Mouse (Mus musculus) adrenal gland, postnatal 36 days (tissue): ENCODE measurements around the gene Pou3f1. TPM values are rescaled to one million over a fixed set of nuclear protein-coding genes. Genes with fewer than 3 reads are reported as not detected.

Experiments
- total RNA-seq, 2 experiments: library from RNA; stranded (reverse); gene quantifications; 2 replicates each; pipeline ENCODE4 v1.2.3; 2021

The Pou3f1 gene
- total RNA-seq, 2 experiments from 2014 or later: 0.10 TPM; not detected in 1

Other genes starting within 250 kb of the Pou3f1 start
- gene 3100002H09Rik, start 46.0 kb upstream of the Pou3f1 start, total RNA-seq: not detected
- gene Utp11, start 36.8 kb downstream of the Pou3f1 start, total RNA-seq: 10 to 100 TPM; 30.0 to 40.6 TPM
- gene Fhl3, start 43.9 kb downstream of the Pou3f1 start, total RNA-seq: 1 to 10 TPM; 8.1 to 9.0 TPM
- gene Sf3a3, start 58.0 kb downstream of the Pou3f1 start, total RNA-seq: 10 to 100 TPM; 39.3 to 39.6 TPM
- 10 to 100 TPM; 15.9 to 21.0 TPM for gene Inpp5b, start 85.0 kb downstream of the Pou3f1 start, total RNA-seq
- 10 to 100 TPM; 21.7 to 26.6 TPM for gene Mtf1, start 145.3 kb downstream of the Pou3f1 start, total RNA-seq
- gene Yrdc, start 193.9 kb downstream of the Pou3f1 start, total RNA-seq: 10 to 100 TPM; 47.0 to 50.6 TPM
- gene 1110065P20Rik, start 194.4 kb downstream of the Pou3f1 start, total RNA-seq: 10 to 100 TPM; 43.4 to 49.2 TPM
- gene Maneal, start 205.4 kb downstream of the Pou3f1 start, total RNA-seq: 1 to 10 TPM; 3.8 to 4.4 TPM
- gene Epha10, start 224.1 kb downstream of the Pou3f1 start, total RNA-seq: 1 to 10 TPM; 2.4 to 3.3 TPM